Mouse (Mus musculus) forebrain, embryonic 14.5 days (tissue): ENCODE results near the gene Npm3. TPM values are rescaled to one million over a fixed set of nuclear protein-coding genes. Genes with fewer than 3 reads are reported as not detected.

Experiments used
- polyA plus RNA-seq: library from polyadenylated mRNA; unstranded; fragments of >200 nt; fragmentation: Nextera tagmentation; extraction: Ambion mirVana; gene quantifications from 2 replicates; pipeline ENCODE4 v1.2.1, GENCODE M21; 2014

The Npm3 gene
- polyA plus RNA-seq, 1 experiment from 2014 or later: 12.7 TPM

Other genes starting within 250 kb of the Npm3 start
- gene Poll, start 189.1 kb downstream of the Npm3 start, polyA plus RNA-seq: 11.5 and 13.0 TPM in 2 replicates
- 49.0 and 50.1 TPM in 2 replicates for gene Gm17018, start 189.0 kb downstream of the Npm3 start, polyA plus RNA-seq
- 4.0 and 4.7 TPM in 2 replicates for gene Fbxw4, start 89.3 kb downstream of the Npm3 start, polyA plus RNA-seq
- 0.88 and 2.4 TPM in 2 replicates for gene Fgf8, start 6.7 kb downstream of the Npm3 start, polyA plus RNA-seq
- 70.2 and 77.0 TPM in 2 replicates for gene Mgea5, start 34.2 kb upstream of the Npm3 start, polyA plus RNA-seq
- 4.6 and 6.8 TPM in 2 replicates for gene Kcnip2, start 66.5 kb upstream of the Npm3 start, polyA plus RNA-seq
- 17.0 and 19.4 TPM in 2 replicates for gene Armh3, start 248.9 kb upstream of the Npm3 start, polyA plus RNA-seq